Mouse (Mus musculus): ENCODE data around the gene Urah.

DNA sequence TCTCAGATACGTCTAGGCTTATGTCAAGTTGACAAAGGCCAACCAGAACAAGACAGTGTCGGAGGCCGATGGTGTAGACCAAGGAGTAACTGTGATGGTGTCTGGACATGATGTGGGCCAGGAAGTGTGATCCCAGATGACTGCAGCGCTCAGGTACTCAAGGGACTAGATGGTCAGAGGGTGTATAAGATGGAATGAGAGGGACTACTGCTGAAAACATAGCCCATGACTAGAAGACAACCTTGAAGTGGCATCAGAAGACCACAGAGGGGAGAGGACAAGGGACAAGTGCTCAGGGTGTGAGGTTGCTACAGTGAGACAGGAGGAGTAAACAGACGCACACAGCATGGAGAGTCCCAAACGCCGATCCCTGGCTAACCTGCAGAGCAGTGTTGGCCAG lies 9.0 kb downstream of the Urah start:
- TF ChIP-seq CTCF (IDR thresholded peaks at IDR 0.05; ENCODE audit: control insufficient read depth, insufficient read depth, low read length), result no peak
- TF ChIP-seq POLR2A (IDR thresholded peaks at IDR 0.05; ENCODE audit: borderline replicate concordance, control insufficient read depth, low read depth, low read length), result no peak

All from bone marrow, adult 2 months (tissue).